Mouse (Mus musculus) ovary, adult 10 weeks (tissue): ENCODE data around the gene Iqcd. TPM values are rescaled to one million over a fixed set of nuclear protein-coding genes. Genes with fewer than 3 reads are reported as not detected.

ENCODE experiments used
- polyA plus RNA-seq: library from polyadenylated mRNA; stranded (reverse); fragments of 350-450 nt; fragmentation: Illumina TruSeq; extraction: RNeasy Lipid Tissue Mini Kit (QIAGEN cat#74804); gene quantifications from one replicate; pipeline ENCODE4 v1.2.3, GENCODE M21; 2014

The Iqcd gene
- not detected for polyA plus RNA-seq

GRCm38 (mm10) chr5:120588569-120589094 is at the start of gene Iqcd, which contains the start of gene Tpcn1:
Gene Iqcd (plus strand): TSS chr5:120589016.
Gene Tpcn1 (minus strand): TSS chr5:120588673.

GRCm38 (mm10) chr5:120612442-120612821 is 23.6 kb downstream of the Iqcd start, which contains the start of the genes Rita1 and Ddx54:
Gene Rita1 (minus strand): TSS chr5:120612589.
Gene Ddx54 (plus strand): TSS chr5:120612739.

GRCm38 (mm10) chr5:120634131-120634530 is 45.3 kb downstream of the Iqcd start, which contains the start of gene Cfap73:
Gene Cfap73 (minus strand): TSS chr5:120634235.

GRCm38 (mm10) chr5:120648569-120649373 is 60.0 kb downstream of the Iqcd start, which contains the start of gene Rasal1:
Gene Rasal1 (plus strand): TSS chr5:120648812.

Other genes starting within 250 kb of the Iqcd start
- gene Lhx5, start 157.3 kb upstream of the Iqcd start, polyA plus RNA-seq = not detected
- gene Sdsl, start 116.2 kb upstream of the Iqcd start, polyA plus RNA-seq = not detected
- gene Sds, start 112.5 kb upstream of the Iqcd start, polyA plus RNA-seq = not detected
- gene Plbd2, start 85.4 kb upstream of the Iqcd start, polyA plus RNA-seq = 0.66 TPM
- 0.43 TPM for gene Slc8b1, start 77.8 kb upstream of the Iqcd start, polyA plus RNA-seq
- 3.1 TPM for gene Tpcn1, start 343 bp upstream of the Iqcd start, polyA plus RNA-seq
- not detected for gene Rita1, start 23.6 kb downstream of the Iqcd start, polyA plus RNA-seq
- gene Ddx54, start 23.7 kb downstream of the Iqcd start, polyA plus RNA-seq = 0.60 TPM
- gene Cfap73, start 45.2 kb downstream of the Iqcd start, polyA plus RNA-seq = not detected
- not detected for gene Rasal1, start 59.8 kb downstream of the Iqcd start, polyA plus RNA-seq
- gene Dtx1, start 122.9 kb downstream of the Iqcd start, polyA plus RNA-seq = 0.34 TPM
- gene Oas2, start 160.8 kb downstream of the Iqcd start, polyA plus RNA-seq = 0.68 TPM
- 0.26 TPM for gene Oas3, start 188.6 kb downstream of the Iqcd start, polyA plus RNA-seq
- gene Oas1e, start 206.5 kb downstream of the Iqcd start, polyA plus RNA-seq = 6.4 TPM
- gene Oas1c, start 223.5 kb downstream of the Iqcd start, polyA plus RNA-seq = 6.7 TPM